Mouse (Mus musculus) CD4-positive, CD25-positive, alpha-beta regulatory T cell, adult 9 weeks (primary cell): ENCODE measurements around the gene Vpreb3. TPM values are rescaled to one million over a fixed set of nuclear protein-coding genes. Genes with fewer than 3 reads are reported as not detected.

Experiments
- polyA plus RNA-seq: library from polyadenylated mRNA; unstranded; fragments of 100-300 nt; shearing (Covaris generic); gene quantifications from one replicate; pipeline ENCODE4 v1.2.1, GENCODE M21; 2017

Gene Vpreb3
- 0.46 TPM for polyA plus RNA-seq

DNA sequence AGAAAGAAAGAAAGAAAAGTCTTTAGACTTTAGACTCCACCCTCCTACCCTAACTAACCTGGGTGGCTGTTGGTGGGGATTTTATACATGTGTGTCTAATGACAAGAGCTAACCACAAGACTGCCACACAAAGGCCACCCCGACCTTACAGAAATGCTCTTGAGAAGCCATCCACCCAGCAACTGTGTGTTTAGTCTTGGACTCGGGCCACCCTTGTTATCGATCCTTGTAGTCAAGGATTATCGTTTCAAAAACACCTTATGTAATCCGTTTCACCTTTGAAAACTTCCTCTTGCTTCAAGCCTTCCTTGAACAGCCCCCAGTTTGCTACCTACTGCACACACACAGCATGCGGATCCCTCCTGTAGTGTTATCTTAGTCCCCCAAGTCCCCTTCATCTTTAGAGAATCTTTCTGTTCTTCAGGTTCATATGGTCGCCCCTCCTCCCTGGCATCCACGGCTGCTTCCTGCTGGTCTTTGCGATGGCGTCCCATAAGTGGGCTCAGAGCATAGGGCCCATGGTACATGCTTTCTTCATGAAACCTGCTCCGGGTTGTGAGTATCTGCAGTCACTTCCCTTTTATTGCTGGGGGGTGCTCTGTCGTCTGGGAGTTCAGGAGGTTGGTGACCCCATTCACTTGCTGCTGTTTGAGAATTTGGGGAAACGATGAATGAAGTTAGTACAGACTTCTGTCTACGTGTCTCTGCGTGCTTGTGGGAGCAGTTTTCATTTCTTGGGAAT is at the start of gene Vpreb3:
TSS of gene Vpreb3 (plus strand) at position 322 of the 742 bp plus-strand sequence.

DNA sequence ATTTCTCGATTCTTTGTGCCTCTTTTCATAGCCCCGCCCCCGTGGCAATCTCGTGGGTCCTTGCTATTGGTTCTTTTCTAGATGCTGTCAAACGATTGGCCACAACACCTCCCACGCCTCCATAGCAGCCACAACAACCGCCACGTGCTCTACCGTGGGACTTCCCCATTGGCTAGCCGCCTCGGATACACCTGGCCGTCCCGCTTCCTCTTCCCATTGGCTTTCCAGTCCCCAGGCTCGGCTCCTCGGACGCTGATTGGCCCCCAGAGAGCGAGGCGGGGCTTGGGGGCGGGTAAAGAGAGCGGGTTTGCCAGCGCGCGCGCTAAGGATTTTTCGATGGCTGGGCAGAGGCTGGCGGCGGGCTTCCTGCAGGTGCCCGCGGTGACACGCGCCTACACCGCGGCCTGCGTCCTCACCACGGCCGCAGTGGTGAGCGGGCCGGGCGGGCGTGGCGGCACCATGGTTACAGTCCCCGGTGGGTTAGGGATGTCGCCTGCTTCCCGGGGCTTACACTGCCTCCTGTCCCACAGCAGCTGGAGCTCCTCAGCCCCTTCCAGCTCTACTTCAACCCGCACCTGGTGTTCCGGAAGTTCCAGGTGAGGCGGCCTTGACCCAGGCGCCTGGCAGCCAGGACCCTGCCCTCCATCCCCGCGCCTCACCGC is 49.6 kb upstream of the Vpreb3 start, which contains the start of gene Derl3:
TSS of gene Derl3 (plus strand) at position 325 of the 662 bp plus-strand sequence.

DNA sequence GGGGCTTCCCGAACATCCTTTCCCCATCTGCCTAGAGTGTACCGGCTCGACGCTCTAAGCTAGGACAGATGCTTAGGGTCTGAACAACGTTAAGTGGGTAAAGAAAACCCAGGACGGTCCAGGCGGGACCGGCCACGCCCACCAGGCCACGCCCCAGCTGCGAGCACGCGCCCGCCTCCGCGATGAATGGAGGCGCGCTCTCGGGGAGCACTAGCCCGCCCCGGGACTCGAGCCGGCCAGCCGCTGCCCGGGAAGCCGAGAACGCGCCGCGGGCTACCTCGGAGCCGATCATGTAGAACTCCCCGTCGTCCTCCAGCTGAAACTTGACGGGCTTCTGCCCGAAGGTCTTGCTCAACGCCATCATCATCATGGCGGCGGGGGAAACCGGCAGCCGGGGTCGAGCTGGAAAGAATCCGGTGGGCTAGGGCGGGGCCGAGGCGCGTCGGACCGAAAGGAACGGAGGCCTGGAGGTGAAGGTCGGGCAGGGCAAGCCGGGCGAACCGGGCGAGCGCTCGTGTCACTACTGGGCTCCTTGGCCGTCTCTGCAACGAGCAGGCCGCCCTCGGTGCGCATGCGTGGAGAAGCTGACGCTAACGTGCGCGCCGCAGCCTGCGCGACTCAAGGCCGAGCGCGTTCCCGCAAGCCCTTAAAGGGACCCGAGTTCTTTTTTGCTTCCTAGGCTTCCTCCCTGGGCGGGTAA is 21.7 kb upstream of the Vpreb3 start, which contains the start of gene Smarcb1:
TSS of gene Smarcb1 (minus strand) at position 592 of the 700 bp plus-strand sequence.

DNA sequence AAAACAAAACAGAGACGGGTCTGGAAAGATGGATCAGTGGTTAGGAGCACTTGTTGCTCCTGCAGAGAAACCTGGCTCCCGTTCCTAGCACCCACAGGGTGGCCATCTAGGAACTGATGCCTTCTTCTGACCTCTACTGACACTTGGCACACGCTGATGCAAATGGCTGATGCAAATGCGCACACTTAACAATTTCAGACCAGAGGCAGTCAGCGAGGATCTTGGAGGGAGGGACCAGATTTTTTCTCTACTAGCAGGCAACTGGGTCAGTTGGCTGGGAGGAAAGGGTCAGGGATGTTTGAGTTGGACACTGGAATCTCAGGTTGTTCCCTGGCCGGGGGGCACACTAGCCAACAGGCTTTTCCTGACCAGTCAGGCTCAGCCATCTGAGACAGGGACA is 10.0 kb upstream of the Vpreb3 start, which contains the start of gene Chchd10:
TSS of gene Chchd10 (plus strand) at position 240 of the 400 bp plus-strand sequence.

GRCm38 (mm10) chr10:75935680-75936541 is 6.9 kb upstream of the Vpreb3 start, which contains the start of gene Mmp11:
Mmp11 (minus strand) TSS chr10:75936496.

DNA sequence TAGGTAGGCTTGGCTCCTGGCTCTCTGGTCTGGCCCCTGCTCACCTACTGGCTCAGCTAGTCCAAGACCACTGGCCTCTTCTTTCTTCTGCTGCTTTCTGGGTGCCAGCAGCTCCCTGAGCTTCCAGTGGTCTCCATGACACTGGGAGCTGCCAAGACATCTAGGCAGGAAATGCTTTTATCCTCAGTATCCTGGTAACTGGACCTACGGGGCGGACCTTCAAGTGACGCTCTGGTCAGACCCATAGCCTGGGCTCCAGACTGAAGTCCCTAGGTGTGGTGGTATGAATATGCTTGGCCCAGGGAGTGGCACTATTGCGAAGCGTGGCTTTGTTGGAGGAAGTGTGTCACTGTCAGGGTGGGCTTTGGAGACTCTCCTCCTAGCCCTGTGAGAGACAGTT is 2.3 kb upstream of the Vpreb3 start, which contains the start of gene Gm867:
TSS of gene Gm867 (minus strand) at position 153 of the 400 bp plus-strand sequence.

DNA sequence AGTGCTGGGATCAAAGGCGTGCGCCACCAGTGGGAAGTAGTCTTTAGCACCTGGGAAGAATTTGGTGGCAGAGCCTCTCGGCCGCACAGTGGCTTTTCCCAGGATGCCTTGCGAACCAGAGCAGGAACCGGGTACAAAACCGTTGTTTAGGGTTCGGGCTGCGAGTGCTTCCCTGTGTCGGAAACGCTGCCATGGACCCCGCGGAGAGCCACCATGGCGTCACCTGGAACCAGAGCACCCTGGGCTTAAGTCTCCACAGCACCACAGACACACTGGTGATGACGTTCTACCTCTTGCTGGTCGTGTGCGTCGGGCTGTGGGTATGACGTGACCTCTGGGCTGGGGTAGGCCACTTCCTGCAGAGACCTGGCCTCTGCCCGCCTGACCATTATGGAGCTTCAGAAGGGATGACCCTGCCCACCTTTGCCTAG is 11.5 kb downstream of the Vpreb3 start, which contains the start of gene Gm5134:
TSS of gene Gm5134 (plus strand) at position 134 of the 431 bp plus-strand sequence.

Other genes with a start within 250 kb of the Vpreb3 start
- 58.5 TPM for gene Cabin1, start 178.7 kb upstream of the Vpreb3 start, polyA plus RNA-seq
- gene Ddt, start 169.6 kb upstream of the Vpreb3 start, polyA plus RNA-seq, result 89.5 TPM
- gene Gm20441, start 162.1 kb upstream of the Vpreb3 start, polyA plus RNA-seq, result 0.55 TPM
- gene Gstt3, start 161.6 kb upstream of the Vpreb3 start, polyA plus RNA-seq, result 7.5 TPM
- gene Gstt1, start 144.5 kb upstream of the Vpreb3 start, polyA plus RNA-seq, result not detected
- gene Gstt4, start 120.5 kb upstream of the Vpreb3 start, polyA plus RNA-seq, result not detected
- gene Gstt2, start 105.6 kb upstream of the Vpreb3 start, polyA plus RNA-seq, result 61.7 TPM
- 727 TPM for gene Mif, start 82.8 kb upstream of the Vpreb3 start, polyA plus RNA-seq
- gene Derl3, start 49.6 kb upstream of the Vpreb3 start, polyA plus RNA-seq, result 2.3 TPM
- 103 TPM for gene Smarcb1, start 21.4 kb upstream of the Vpreb3 start, polyA plus RNA-seq
- 42.4 TPM for gene Chchd10, start 9.9 kb upstream of the Vpreb3 start, polyA plus RNA-seq
- 11.1 TPM for gene Mmp11, start 6.6 kb upstream of the Vpreb3 start, polyA plus RNA-seq
- gene Gm867, start 2.4 kb upstream of the Vpreb3 start, polyA plus RNA-seq, result not detected
- gene Gm5134, start 11.5 kb downstream of the Vpreb3 start, polyA plus RNA-seq, result 2.3 TPM
- gene Zfp280b, start 89.6 kb downstream of the Vpreb3 start, polyA plus RNA-seq, result 27.8 TPM
- gene Slc5a4b, start 167.9 kb downstream of the Vpreb3 start, polyA plus RNA-seq, result not detected
- gene Slc5a4a, start 204.4 kb downstream of the Vpreb3 start, polyA plus RNA-seq, result not detected